Mouse (Mus musculus) spleen, postnatal 10 days (tissue): Measurements from ENCODE around the gene Stn1.
"Not testable (repeated sequence)": the region's sequence is repeated elsewhere in the genome, so short reads cannot be mapped to it uniquely, and the experiment has no call there.

ENCODE experiments used
- DNase-seq, 2 experiments: peaks; one replicate each; pipeline ENCODE4 v3.0.0; 2021 to 2022; ENCODE audit warnings: low spot score in 2 of 2

Stn1 gene

DNA sequence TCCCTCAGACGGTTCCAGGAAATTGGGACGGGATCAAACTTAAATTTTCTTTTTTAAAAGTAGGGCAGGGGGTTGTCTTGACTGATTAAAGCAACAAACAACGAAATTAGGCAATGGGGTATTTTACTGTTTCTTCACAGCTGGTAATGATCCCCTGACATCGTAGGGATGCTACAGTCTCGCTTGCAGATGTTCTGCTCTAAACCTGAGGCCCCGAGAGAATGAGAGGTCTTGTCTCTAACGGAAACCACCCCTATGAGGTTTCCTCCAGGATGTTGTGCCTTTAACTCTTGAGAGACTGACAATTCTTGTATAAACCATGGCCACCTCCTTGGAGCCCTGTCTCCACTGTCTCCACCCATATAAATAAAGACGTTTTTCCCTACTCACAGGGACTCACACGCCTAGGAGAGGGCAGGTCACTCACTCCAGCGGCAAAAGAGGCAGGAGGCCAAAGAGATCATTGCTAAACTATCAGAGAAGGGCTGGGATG lies at the start of gene Stn1:
TSS of gene Stn1 (minus strand) at position 208 of the 493 bp plus-strand sequence.
- no peak for DNase-seq

DNA sequence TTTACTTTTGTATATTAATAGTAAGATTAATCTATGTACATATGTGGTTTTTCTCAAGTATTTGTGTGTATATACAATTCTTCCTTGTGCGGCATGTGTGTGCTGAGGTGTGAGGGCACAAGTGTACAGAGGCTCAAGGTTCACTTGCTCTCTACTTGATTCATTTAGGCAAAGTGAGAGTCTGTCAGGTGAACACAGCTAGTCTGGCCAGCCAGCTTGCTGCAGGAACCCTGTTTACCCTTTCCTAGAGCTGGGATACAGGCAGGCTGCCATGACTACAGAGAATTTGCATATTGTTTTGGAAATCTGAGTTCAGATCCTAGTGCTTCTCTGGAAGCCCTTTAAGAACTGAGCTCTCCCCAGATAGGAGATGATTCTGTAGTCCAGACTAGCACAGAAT lies 49.7 kb upstream of the Stn1 start:
- DNase-seq: no peak

DNA sequence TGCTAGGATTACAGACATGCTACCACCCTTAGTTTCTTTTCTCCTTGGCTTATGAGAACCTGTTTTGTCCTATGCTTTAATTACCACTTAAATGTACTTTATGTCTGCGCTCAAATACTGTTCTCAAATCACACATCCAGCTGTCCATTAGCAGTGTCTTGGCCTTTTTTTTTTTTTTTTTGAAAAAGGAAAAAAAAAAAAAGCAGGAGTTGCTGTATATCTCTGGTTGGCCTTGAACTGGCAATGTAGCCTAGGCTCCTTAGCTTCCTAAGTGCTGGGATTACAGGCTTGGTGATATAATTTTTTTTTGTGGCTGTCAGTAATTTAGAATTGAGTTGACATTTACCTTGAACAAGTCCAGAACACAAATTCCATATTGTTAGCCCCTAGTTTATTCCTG lies 48.5 kb upstream of the Stn1 start:
- DNase-seq: no peak

DNA sequence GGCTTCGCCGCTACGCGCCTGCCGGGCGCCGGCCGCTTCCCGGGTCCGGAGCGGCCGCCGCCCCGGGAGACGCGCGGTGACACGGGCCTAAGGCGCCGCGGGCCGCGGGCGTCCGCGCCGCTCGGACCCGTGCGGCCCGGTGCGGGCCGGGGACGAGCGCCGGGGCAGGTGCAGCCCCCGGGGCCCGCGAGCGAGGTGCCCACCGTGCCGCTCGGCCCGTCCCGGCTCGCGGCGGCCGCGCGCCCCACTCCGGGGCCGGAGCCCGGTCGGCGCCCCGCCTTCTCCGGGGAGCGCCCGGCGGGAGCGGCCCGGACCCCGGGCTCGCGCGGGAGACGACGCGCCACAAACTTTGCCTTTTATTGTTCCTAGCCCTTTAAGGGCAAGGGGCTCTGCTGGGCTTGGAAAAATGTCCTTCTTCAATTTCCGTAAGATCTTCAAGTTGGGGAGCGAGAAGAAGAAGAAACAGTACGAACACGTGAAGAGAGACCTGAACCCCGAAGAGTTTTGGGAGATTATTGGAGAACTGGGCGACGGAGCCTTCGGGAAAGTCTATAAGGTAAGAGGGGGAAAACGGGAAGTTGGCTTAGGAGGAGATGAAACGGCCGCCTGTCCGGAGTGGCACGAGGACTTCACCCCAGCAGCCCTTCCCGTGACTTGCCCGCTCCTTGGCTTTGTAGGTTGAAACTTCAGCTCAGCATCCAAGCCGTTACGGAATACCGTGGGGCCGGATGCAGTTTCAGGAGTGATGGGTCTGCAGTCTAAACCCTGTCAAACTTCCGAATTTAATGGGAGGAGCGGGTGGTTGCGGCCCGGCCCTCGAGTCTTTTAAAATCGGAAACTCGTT lies 42.7 kb upstream of the Stn1 start:
- peak; percentile 50 to 62 for DNase-seq

DNA sequence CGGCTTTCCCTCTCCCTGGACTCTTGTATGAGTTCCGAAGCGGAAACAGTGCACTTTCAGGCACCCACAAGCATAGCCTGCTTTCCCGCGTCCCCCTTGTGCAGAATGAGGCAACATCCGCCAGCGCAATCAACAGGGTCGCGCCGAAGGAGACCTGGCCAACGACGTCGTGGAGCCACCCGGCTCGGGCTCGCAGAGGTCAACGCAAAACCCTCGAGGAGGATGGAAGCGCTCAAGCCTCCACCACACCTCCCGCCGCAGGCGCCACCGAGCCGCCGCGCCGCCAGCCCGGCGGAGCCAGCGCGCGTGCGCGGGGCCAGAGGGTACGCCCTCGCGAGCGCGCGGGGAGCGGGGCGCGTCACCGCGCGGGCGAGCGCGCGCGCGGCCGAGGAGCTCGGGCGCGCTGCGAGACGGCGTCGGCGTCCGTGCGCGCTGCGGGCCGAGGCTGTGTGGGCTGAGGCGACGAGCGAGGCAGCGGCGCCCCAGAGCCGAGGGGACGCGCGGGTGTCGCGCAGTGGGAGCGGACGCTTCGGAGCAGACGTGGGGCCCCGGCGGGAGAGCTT lies 42.0 kb upstream of the Stn1 start, which contains the start of gene Slk:
TSS of gene Slk (plus strand) at position 454 of the 563 bp plus-strand sequence.
- DNase-seq: peak; percentile 83 to 86

DNA sequence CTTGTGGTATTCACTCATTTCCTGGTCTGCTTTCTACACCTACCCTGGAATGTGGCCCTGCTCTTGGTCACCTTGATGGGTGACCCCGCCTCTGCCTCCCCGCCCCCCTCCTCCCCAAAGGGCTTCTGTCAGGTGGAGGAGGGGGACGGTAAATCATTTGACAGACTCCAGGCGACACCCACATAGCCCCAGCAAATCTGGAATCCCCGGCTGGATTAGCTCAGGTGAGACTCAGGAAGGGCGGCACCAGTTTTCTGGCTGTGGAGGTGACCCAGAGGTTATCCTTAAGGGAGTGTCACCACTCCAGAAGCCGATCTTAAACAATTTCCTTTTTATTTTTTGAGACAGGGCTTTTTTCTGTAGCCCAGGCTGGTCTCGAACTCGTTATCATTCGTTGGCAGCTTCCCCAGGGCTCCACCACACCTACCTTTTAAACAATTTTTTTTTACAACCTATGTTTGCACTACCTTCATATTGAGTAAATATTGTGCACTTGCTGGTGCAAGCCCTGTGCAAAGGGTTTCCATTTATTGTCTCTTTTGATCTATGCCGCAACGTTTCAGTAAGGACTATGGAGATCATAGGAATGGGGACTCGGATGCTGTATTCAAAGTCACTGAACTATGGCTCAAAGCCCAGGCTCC lies 41.4 kb upstream of the Stn1 start:
- peak in 1 of 2 experiments; percentile 44 for DNase-seq

DNA sequence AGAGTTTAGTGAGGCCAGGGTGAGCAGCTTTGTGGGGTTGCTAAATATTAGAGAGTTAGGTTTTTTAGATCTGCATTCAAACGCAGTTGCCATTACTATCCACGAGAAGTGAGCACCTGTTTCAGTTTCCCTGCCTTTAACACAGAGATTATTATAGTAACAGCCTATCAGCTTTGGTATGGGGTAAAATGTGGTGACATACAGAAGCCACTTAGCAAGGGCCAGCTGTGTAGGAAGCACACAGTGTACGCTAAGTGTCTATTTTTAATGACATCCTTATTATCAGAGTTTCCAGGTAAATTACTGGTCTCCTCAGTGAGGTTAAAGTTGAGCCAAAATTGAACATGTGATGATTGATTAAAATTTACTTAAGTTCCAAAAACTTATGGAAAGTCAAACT lies 36.4 kb upstream of the Stn1 start:
- DNase-seq: no peak

DNA sequence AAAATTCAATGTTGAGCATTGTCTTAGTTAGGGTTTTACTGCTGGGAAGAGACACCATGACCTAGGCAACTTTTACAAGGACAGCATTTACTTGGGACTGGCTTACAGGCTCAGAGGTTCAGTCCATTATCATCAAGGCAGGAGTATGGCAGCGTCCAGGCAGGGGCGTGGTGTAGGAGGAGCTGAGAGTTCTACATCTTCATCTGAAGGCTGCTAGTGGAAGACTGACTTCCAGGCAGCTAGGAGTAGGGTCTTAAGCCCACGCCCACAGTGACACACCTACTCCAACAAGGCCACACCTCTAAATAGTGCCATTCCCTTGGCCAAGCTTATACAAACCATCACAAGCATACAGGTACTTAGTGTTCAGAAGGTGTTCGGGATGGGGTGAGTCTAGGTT lies 34.7 kb upstream of the Stn1 start:
- not testable (repeated sequence) for DNase-seq

DNA sequence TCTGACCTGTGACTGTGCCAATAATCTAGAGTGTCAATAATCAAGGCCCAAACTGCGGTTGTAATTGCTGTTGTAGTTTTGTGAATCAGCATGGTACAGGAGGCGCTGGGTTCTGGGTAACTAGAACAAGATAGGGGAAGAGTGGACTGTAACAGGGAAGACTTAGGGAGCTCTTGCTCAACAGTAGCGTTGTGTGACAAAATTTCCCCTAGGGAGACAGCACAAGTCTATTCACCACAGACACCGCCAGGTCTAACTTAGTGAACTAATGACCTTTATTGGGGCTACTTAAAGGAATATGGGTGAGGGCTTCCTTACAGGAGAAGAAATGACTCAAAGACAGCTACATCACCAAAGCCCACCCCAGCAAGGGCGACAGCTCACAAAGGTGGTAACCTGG lies 32.7 kb upstream of the Stn1 start:
- DNase-seq: no peak

DNA sequence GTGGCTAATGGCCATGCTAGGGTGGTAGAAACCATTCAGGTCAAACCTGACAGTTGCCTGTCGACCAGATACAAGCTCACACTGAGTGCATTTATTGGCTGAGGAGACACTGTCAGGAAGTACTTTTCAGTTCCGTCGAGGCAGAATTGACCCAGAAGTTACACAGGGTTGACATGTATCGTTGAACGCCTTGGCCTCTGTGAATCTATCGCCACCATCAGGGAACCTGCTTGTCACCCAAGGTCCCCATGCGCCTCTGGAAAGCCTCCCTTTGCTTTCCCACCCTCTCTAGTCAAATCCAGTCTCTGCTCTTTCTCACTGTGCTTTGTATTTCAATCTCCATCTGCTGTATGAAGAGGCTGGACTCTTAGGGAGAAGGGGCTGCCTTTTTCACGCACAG lies 28.7 kb upstream of the Stn1 start:
- DNase-seq: no peak

DNA sequence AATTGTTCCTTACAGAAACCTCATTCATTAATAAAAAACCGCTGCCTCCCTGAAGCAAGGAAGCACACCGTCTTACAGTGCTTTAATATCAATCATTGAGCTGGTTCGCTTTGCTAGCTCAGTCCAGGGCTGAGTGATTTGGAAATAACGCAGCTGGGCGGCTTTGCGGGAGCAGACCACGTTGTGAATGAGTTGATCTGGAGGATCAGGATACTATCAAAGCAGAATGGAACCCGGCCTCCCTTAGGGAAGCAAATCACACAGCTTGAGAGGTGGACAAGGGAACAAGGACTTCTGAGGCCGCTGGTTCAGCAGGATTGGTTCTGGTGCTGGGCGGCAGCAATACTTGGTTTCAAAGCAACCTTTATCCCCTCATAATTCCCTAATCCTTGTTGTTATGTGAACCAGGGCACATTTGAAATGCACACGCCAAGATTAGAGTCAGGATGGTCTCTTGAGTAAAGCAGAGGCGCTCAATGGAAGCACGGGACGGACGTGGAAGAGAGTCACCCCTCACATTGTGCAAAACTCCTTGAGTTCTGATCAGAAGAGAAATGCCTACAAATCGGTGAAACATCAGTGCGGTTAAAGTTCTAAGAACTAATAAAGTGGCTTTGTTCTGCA lies 27.8 kb upstream of the Stn1 start:
- no peak for DNase-seq

DNA sequence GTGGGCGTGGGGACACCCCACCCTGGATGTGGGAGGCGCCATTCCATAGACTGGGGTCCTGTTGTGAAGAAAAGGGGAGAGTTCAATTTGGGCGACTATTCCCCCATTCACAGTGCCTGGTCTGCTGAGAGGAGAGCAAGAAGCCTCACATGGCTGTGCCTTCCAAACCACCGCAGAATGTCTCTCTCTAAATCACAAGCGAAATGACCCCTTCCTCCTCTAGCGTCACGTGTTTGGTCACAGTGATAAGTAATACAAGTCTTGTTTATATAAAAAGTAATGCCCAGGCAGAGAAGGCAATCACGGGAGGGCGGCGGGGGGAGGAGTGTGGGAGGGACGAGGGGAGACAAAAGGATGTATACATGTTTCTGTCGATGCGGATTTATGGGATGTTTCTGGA lies 26.4 kb upstream of the Stn1 start:
- no peak for DNase-seq

DNA sequence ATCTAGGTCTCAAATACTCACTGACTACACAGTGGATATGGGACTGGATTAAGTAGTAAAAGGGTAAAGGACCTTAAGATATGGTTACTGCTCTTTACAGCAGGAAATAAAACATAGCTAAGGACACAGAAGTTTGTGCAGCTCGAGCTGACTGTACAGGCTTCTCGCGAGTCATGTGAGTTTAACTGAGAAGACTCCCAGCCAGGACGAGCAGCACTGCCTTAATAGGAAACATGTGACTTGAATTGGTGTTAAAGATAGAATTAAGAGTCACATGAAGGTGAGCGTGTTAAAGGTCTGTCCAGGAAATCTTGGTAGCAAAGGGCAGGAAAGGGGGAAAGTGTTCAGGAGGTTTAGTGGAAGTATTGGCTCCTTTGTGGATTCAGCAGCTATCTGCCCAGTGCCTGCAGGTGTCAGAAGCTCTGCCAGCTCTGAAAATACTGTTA lies 24.7 kb upstream of the Stn1 start:
- no peak for DNase-seq

DNA sequence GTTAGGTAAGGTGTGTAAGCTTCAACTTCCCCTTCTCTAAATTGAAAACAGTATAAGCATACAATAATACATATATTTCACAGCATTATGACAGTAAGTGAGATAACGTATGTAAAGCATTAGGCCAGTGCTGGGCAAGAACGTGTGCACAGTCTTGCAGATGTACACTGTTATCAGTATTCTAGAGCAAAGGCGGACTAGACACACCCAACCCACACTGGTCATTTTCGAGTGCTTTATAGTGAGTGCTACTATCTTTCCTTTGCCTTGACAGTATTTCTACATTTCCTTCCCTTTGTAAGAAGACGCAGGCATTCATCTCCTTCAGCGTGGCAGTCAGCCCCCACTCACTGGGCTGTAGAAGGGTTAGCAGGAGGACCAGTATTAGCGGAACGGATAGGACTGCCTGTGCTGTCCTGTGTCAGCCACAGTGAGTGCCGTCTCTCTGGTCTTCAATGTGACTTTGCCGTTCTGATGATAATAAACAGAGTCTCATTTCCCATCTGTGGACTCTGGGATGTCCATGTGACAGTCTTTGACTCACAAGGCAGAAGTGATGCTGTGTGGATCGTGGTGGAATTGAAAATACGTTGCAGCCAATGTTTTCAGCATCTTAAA lies 23.3 kb upstream of the Stn1 start:
- no peak for DNase-seq

DNA sequence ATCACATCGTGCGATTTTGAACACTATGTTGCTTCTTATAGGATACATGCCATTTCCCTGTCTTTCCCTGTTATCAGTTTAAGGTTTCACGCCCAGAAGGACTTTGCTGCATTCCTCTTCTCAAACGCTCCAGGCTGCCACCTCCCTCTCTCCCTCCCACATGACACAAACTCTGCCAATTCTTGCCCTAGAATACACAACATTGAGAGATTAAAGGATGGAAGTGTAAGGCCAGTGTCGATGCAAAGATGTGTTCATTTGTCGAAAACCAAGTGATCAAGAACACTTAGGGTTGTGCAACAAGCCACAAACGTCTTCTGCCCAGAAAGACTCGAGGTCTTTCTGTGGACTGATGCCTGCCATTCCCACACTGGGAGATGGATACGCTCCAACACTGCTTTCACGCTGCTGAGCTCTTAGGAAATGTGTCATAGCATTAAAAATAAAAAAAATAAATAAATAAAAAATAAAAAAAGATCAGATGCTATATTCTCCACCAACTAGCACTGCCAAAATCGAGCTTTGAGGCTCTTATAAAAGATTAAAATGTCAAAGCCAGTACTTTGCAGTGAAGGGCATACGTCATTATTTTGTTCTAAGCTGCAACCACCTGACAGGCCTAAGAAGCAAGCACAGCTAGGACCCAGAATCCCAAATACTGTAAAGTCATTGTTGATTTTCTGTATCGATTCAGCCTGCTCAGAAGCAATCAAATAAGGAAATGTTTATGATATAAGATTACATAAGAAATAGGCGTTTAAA lies 22.6 kb upstream of the Stn1 start:
- DNase-seq: no peak

DNA sequence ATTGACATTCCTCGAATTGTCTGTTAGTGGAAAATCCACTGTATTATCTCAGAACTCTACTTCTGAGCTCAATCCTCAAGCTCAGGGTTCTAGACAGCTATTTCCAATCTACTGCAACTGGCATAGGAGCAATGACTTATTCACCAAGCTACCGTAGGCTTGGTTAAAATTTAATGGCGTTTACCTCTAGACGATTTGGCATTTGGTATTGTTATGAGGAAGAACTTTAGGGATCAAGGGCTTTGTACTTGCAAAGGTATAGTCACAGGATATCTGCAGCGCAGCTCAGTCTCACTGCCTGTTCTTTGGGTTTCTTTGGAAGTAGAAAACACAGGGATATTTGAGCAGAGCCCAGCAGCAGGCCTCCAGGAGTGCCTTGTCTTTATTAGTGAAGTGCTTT lies 21.8 kb upstream of the Stn1 start:
- DNase-seq: no peak

DNA sequence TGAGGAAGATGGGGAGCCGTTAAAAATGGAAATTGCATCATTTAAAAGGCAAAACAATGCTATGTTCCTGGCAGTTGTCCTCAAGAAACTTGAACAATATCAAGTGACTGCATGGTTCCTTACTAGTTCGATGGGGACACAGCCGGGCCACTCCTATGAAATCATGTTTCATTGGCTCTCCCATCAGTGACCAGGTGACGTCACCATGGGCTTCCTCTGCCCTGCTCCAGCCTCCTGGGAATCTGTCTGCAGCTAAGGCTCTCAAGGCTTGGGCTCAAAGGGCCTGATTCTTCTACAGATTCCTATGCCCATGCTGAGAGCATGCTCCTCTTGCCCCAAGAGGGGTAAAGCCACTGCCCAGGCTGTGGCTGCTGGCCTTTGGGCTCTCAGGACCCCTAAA lies 12.3 kb upstream of the Stn1 start:
- DNase-seq: no peak

DNA sequence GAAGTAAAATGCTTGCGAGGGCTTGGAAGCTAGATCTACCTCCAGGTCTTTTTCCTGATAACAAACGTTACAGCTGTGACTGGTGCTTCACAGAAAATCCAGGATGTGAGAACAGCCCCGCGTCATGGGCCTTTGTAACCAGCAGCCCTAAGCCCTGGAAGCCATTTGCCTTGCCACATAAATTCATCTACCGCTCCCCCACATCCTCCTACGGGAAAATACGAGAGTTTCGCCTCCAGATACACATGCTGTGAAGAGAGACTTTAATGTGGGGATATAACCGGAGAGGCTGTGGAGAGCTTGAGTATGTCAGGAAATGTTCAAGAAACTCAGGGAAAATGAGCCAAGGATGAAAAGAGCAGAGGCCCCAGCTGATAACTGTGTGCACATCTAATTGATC lies 11.9 kb upstream of the Stn1 start:
- no peak for DNase-seq

DNA sequence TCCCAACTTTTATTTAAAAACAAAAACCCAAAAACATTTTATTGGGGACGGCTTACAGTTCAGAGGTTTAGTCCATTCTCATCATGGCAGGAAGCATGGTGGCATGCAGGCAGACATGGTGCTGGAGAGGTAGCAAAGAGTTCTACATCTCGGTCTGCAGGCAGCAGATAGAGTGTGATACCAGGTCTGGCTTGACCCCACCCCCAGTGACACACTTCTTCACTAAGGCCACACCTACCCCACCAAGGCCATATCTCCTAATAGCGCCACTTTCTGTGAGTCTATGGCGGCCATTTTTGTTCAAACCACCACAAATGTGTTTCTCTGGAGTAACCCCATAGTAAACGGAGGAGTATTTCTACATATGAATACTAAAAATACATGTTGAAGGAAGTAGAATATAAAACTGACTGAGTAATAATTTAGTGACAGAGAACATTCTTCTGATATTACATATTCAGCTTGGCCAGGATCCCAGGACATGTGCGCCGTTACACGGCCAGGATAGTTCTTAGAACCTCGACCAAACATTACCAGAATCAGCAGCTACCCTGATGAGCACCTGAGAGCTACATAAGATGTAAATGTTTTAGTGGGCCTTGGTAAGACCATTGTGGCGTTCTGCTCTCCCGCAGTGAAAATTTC lies 11.2 kb upstream of the Stn1 start:
- no peak for DNase-seq

DNA sequence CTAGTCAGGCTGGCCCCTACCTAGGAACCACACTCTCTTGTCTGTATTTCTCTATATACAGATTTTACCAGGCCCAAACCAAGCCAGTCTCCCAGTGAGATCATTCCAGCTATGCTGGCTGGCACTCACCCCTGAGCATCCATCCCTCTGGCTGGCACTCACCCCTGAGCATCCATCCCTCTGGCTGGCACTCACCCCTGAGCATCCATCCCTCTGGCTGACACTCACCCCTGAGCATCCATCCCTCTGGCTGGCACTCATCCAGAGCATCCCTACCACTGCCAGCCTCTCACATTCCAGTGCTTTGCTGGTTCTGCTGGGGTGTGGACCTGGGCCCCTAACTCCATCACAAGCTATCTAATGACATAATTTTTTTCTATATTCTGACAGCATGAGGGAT lies 8.2 kb upstream of the Stn1 start:
- DNase-seq: no peak

DNA sequence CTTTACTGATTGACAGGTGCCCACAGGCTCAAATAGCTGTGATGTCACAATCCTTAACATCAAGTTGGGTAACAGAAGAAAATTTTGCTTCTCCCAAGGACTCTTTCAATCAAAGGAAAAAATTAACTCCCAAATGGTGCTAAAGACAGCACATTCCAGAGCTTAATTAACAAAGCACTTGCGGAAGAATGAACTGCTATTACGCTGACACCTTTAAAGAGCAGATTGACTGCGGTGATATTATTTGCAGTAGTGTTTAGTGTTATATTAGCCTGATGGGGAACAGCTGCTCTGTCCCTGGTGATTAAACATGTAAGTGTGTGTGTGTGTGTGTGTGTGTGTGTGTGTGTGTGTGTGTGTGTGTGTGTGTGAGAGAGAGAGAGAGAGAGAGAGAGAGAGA lies 7.7 kb upstream of the Stn1 start:
- no peak for DNase-seq
